Mouse (Mus musculus): ENCODE data around the gene Gimap4. TPM values are rescaled to one million over a fixed set of nuclear protein-coding genes. Genes with fewer than 3 reads are reported as not detected.

Gimap4 gene
- polyA plus RNA-seq, 1 experiment: 0.74 TPM

DNA sequence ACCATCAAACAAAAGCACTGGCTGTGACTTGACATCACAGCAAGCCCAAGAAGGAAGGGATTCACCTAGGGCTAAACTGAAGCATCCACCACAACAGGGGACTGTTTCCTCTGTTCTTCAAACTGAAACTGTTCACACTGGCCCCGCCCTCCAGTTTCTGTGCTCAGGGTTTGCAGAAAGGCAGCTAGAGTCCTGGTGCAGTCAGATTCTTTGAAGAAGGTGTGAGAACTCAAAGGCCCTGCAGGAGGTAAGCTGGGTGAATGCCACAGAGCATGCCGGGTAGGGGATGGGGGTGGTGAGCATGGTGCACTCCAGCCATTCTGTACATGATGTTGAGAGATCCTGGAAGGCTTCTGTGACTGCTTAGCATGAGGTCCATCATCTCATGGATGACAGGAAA, 34.1 kb downstream of the Gimap4 start, which contains the start of the genes Gm28053 and Gimap7:
Gm28053 (plus strand) TSS at position 153 of the 400 bp plus-strand sequence.
Gimap7 (plus strand) TSS at position 167 of the 400 bp plus-strand sequence.
- no peak within 1 kb of the TSS for H3K4me3 ChIP-seq (replicated peaks; ENCODE audit: insufficient read depth, low read depth, low read length)
- H3K27me3 ChIP-seq (ENCODE audit: control insufficient read depth, insufficient read depth, low read length): no peaks in the 10 kb centered on the region; the same call in 1 of the 2 replicates
- H3K4me1 ChIP-seq (ENCODE audit: control insufficient read depth, insufficient read depth, low read length): no peaks in the 10 kb centered on the region
- DNase-seq: no peak
- TF ChIP-seq POLR2A (IDR thresholded peaks at IDR 0.05; ENCODE audit: borderline replicate concordance, insufficient read depth, low read length) (no peak), CTCF (IDR thresholded peaks at IDR 0.05; ENCODE audit: borderline replicate concordance, insufficient read depth, low read depth, low read length) (no peak)
- H3K27ac ChIP-seq (ENCODE audit: insufficient read depth, low read length): no peak within 1 kb of the TSS
- WGBS: 51% methylated on average over 2 of the region's 2 CpGs

DNA sequence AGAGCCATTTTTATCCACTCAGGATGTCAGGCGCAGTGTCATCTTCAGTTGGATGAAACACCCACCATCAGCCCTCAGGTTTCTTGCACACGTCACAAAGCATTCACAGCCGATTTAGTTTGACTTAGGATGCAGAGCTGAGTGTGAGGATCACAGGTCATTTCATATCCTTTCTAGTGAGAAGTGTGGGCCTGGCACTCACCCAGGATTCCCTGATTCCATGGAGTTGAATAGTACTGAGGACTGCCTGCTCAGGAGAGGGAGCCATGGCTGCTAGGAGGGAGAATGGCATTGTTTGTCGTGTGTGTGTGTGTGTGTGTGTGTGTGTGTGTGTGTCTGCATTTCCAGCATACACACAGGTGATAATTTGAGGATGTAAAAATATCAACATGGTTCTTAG, 36.0 kb downstream of the Gimap4 start:
- H3K27me3 ChIP-seq (ENCODE audit: control insufficient read depth, insufficient read depth, low read length): no peaks in the 10 kb centered on the region; the same call in 1 of the 2 replicates
- no peak overlapping the region for H3K27ac ChIP-seq (ENCODE audit: insufficient read depth, low read length)
- 74% methylated on average over 4 of the region's 4 CpGs for WGBS
- no peaks in the 10 kb centered on the region for H3K4me1 ChIP-seq (ENCODE audit: control insufficient read depth, insufficient read depth, low read length)
- no peak for DNase-seq
- H3K4me3 ChIP-seq (replicated peaks; ENCODE audit: insufficient read depth, low read depth, low read length): no peak overlapping the region
- TF ChIP-seq POLR2A (IDR thresholded peaks at IDR 0.05; ENCODE audit: borderline replicate concordance, insufficient read depth, low read length) (no peak), CTCF (IDR thresholded peaks at IDR 0.05; ENCODE audit: borderline replicate concordance, insufficient read depth, low read depth, low read length) (no peak)

DNA sequence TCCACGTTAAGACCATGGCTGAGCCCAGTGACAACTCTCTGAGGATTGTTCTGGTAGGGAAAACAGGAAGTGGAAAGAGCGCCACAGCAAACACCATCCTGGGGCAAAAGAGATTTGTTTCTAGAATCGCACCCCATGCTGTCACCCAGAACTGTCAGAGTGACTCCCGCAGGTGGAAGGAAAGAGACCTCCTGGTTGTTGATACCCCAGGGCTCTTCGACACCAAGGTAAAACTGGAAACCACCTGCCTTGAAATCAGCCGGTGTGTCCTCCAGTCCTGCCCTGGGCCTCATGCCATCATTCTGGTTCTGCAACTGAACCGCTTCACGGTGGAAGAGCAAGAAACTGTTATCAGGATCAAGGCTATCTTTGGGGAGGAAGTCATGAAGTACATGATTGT, 39.1 kb downstream of the Gimap4 start:
- TF ChIP-seq POLR2A (IDR thresholded peaks at IDR 0.05; ENCODE audit: borderline replicate concordance, insufficient read depth, low read length) (no peak), CTCF (IDR thresholded peaks at IDR 0.05; ENCODE audit: borderline replicate concordance, insufficient read depth, low read depth, low read length) (no peak)
- Histone ChIP-seq H3K4me3 (replicated peaks; ENCODE audit: insufficient read depth, low read depth, low read length) (no peak overlapping the region), H3K4me1 (ENCODE audit: control insufficient read depth, insufficient read depth, low read length) (no peaks in the 10 kb centered on the region), H3K27me3 (ENCODE audit: control insufficient read depth, insufficient read depth, low read length) (no peaks in the 10 kb centered on the region; the same call in 1 of the 2 replicates), H3K27ac (ENCODE audit: insufficient read depth, low read length) (no peak overlapping the region)
- WGBS: 87% methylated on average over 8 of the region's 8 CpGs
- DNase-seq: no peak

DNA sequence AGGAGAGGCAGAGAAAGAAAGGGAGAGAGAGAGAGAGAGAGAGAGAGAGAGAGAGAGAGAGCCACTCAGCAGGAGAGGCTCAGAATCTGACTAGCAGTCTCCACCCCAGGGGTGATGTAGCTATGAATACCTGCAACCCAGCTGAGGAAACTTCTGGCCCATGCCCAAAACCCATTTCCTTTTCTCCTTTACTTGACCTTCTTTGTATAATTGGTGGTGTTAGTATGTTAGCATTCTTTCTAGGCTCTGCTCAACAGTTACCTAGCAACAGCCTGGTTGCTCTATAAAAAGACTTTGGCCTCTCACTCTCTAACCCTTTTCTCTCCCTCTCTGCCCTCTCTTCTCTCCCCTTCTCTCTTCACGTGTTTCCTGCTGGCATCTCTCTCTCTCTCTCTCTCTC, 41.1 kb downstream of the Gimap4 start:
- TF ChIP-seq POLR2A (IDR thresholded peaks at IDR 0.05; ENCODE audit: borderline replicate concordance, insufficient read depth, low read length) (no peak), CTCF (IDR thresholded peaks at IDR 0.05; ENCODE audit: borderline replicate concordance, insufficient read depth, low read depth, low read length) (no peak)
- WGBS: 0% methylated on average over 1 of the region's 1 CpGs
- no peaks in the 10 kb centered on the region for H3K27me3 ChIP-seq (ENCODE audit: control insufficient read depth, insufficient read depth, low read length)
- no peaks in the 10 kb centered on the region for H3K4me1 ChIP-seq (ENCODE audit: control insufficient read depth, insufficient read depth, low read length)
- no peak for DNase-seq
- no peak overlapping the region for H3K27ac ChIP-seq (ENCODE audit: insufficient read depth, low read length)
- H3K4me3 ChIP-seq (replicated peaks; ENCODE audit: insufficient read depth, low read depth, low read length): no peak overlapping the region

DNA sequence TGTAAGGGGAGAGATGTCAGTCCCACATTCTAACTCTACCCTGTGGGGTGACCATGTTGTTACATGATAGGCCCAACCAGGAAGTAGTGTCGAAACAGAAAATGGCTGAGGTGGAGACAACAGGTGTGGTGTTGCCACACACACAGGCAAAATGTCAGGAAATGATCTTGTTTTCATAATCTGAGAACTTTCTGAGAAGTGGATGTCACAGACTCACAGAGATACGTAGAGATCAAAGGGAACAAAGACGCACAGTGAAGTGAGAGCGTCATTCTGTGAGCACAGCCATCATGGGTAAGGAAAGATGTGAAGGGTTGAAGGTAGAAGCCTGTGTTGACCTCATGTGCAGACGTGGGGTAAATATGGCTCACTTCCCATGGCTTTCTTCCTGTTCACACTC, 43.4 kb downstream of the Gimap4 start:
- Histone ChIP-seq H3K4me1 (ENCODE audit: control insufficient read depth, insufficient read depth, low read length) (no peaks in the 10 kb centered on the region), H3K27me3 (ENCODE audit: control insufficient read depth, insufficient read depth, low read length) (no peaks in the 10 kb centered on the region), H3K27ac (ENCODE audit: insufficient read depth, low read length) (no peak overlapping the region), H3K4me3 (replicated peaks; ENCODE audit: insufficient read depth, low read depth, low read length) (no peak overlapping the region)
- WGBS: 84% methylated on average over 5 of the region's 5 CpGs
- TF ChIP-seq CTCF (IDR thresholded peaks at IDR 0.05; ENCODE audit: borderline replicate concordance, insufficient read depth, low read depth, low read length) (no peak), POLR2A (IDR thresholded peaks at IDR 0.05; ENCODE audit: borderline replicate concordance, insufficient read depth, low read length) (no peak)
- no peak for DNase-seq

DNA sequence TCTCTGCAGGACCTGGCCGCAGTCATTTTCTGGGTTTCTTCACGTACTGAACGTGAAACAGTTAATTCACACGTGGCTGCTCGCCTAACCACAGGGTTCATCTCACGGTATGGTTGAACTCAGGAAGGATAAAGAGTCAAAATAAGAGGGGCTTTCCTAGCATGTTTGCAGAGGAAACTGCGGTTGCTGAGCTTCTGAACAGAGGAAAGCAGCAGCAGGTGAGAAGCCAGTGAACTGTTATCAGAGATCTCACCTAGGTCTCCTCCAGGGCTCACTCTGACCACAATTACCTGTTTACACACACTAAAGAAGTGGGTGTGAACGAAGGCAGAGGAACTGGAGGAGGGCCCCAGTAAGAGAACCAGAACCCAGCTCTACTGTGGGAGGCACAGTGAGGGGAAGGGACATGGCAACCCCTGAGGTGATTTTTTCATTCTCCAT, 48.5 kb downstream of the Gimap4 start:
- 43% methylated on average over 8 of the region's 8 CpGs for WGBS
- TF ChIP-seq CTCF (IDR thresholded peaks at IDR 0.05; ENCODE audit: borderline replicate concordance, insufficient read depth, low read depth, low read length) (no peak), POLR2A (IDR thresholded peaks at IDR 0.05; ENCODE audit: borderline replicate concordance, insufficient read depth, low read length) (no peak)
- DNase-seq: no peak
- H3K27me3 ChIP-seq (ENCODE audit: control insufficient read depth, insufficient read depth, low read length): no peaks in the 10 kb centered on the region
- no peaks in the 10 kb centered on the region for H3K4me1 ChIP-seq (ENCODE audit: control insufficient read depth, insufficient read depth, low read length)
- H3K27ac ChIP-seq (ENCODE audit: insufficient read depth, low read length): no peak overlapping the region
- H3K4me3 ChIP-seq (replicated peaks; ENCODE audit: insufficient read depth, low read depth, low read length): no peak overlapping the region

DNA sequence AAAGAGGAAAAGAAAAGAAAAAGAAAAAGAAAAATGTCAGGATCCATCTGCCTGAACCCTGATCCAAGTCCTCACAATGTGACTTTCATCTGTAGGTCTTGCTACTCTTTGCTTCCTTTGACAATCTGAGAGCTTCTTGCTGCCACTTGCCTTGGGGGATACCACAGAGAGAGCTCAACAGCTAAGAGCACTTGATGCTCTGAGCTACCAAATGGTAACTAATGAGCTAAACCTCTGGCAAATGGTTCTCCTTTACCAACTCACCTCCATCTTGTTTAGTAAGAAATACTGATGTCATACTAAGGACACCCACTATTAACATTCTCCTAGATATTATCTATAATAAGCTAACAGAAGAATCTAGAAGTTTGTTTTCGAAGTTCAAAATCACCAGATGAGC, 49.3 kb downstream of the Gimap4 start:
- DNase-seq: no peak
- Histone ChIP-seq H3K27me3 (ENCODE audit: control insufficient read depth, insufficient read depth, low read length) (no peaks in the 10 kb centered on the region), H3K4me3 (replicated peaks; ENCODE audit: insufficient read depth, low read depth, low read length) (no peak overlapping the region), H3K27ac (ENCODE audit: insufficient read depth, low read length) (no peak overlapping the region), H3K4me1 (ENCODE audit: control insufficient read depth, insufficient read depth, low read length) (no peaks in the 10 kb centered on the region)
- 89% methylated on average over 1 of the region's 1 CpGs for WGBS
- TF ChIP-seq POLR2A (IDR thresholded peaks at IDR 0.05; ENCODE audit: borderline replicate concordance, insufficient read depth, low read length) (no peak), CTCF (IDR thresholded peaks at IDR 0.05; ENCODE audit: borderline replicate concordance, insufficient read depth, low read depth, low read length) (no peak)

DNA sequence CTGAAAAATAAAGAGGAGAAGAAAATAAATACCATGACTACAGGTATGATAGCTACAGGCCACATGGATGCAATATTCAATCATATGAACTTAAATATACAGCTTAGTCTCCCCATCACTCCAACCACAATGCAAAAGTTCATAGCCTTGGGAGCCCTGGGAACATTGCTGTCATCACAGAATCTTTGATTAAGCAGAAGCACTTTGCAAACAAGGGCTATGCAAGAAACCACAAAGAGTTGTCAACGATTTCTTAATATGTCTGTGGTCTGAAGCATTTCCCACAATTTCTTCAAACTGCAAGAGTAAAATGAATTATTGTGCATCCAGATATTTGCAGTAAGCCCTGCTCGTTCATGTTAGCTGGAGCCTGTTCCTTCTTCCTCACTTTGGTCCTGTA, 52.7 kb downstream of the Gimap4 start:
- Histone ChIP-seq H3K27me3 (ENCODE audit: control insufficient read depth, insufficient read depth, low read length) (no peaks in the 10 kb centered on the region), H3K4me3 (replicated peaks; ENCODE audit: insufficient read depth, low read depth, low read length) (no peak overlapping the region), H3K27ac (ENCODE audit: insufficient read depth, low read length) (no peak overlapping the region), H3K4me1 (ENCODE audit: control insufficient read depth, insufficient read depth, low read length) (no peaks in the 10 kb centered on the region)
- no peak for TF ChIP-seq POLR2A (IDR thresholded peaks at IDR 0.05; ENCODE audit: borderline replicate concordance, insufficient read depth, low read length)
- no peak for TF ChIP-seq CTCF (IDR thresholded peaks at IDR 0.05; ENCODE audit: borderline replicate concordance, insufficient read depth, low read depth, low read length)
- 88% methylated on average over 2 of the region's 2 CpGs for WGBS
- no peak for DNase-seq

Data from cerebellum, adult 2 months (tissue).